Mouse (Mus musculus) intestine, postnatal 0 days (tissue): ENCODE measurements around the gene Ppp1r9b. TPM values are rescaled to one million over a fixed set of nuclear protein-coding genes. Genes with fewer than 3 reads are reported as not detected.

Experiments used
- ATAC-seq: fragments of 200-750 bp; cut with Nextera tagmentation; 2 replicates; pipeline ENCODE4 v1.8.0; 2017; ENCODE audit warnings: mild to moderate bottlenecking, moderate TSS enrichment, moderate library complexity
- H3K27ac ChIP-seq: fragments of 300-500 bp; sonication (generic); 2 replicates; pipeline ENCODE4 v1.5.1; 2014; ENCODE audit warnings: mild to moderate bottlenecking, low read depth, low read length, moderate library complexity
- H3K27me3 ChIP-seq: fragments of 300-500 bp; sonication (generic); replicated peaks from 2 replicates; pipeline ENCODE4 v1.6.1; 2014; ENCODE audit warnings: low read length, mixed read lengths; ENCODE audit not compliant: control insufficient read depth, insufficient read depth
- H3K36me3 ChIP-seq: fragments of 300-500 bp; sonication (generic); 2 replicates; pipeline ENCODE4 v1.6.1; 2014; ENCODE audit warnings: mild to moderate bottlenecking, moderate library complexity; ENCODE audit not compliant: control insufficient read depth, insufficient read depth
- H3K4me1 ChIP-seq: fragments of 300-500 bp; sonication (generic); replicated peaks from 2 replicates; pipeline ENCODE4 v1.6.1; 2014; ENCODE audit warnings: antibody characterized with exemption, low read length, mixed read lengths; ENCODE audit not compliant: control insufficient read depth, insufficient read depth
- H3K4me2 ChIP-seq: fragments of 300-500 bp; sonication (generic); replicated peaks from 2 replicates; pipeline ENCODE4 v1.6.1; 2014; ENCODE audit warnings: low read depth, mild to moderate bottlenecking, moderate library complexity
- H3K4me3 ChIP-seq: fragments of 300-500 bp; sonication (generic); 2 replicates; pipeline ENCODE4 v1.5.1; 2014; ENCODE audit warnings: low read depth, low read length
- H3K9ac ChIP-seq: fragments of 300-500 bp; sonication (generic); 2 replicates; pipeline ENCODE4 v1.6.1; 2014; ENCODE audit warnings: mild to moderate bottlenecking, low read depth, low read length
- H3K9me3 ChIP-seq: fragments of 300-500 bp; sonication (generic); 2 replicates; pipeline ENCODE4 v1.6.1; 2016; ENCODE audit warnings: mixed run types; ENCODE audit not compliant: control insufficient read depth
- CTCF ChIP-seq: sonication (generic); IDR thresholded peaks from 2 replicates; pipeline ENCODE4 v1.5.1; 2016; ENCODE audit warnings: low read depth, mild to moderate bottlenecking, control low read depth, antibody characterized with exemption, moderate library complexity
- WGBS: fragments of 180-500 bp; shearing (Covaris S2); extraction: QIAGEN DNeasy Blood & Tissue Kit; methylation state at CpG from one replicate; pipeline ENCODE4 v1.1.7; 2014; 5-methylcytosine and 5-hydroxymethylcytosine counted together
- polyA plus RNA-seq: library from polyadenylated mRNA; unstranded; fragments of >200 nt; fragmentation: Nextera tagmentation; extraction: Ambion mirVana; gene quantifications from 2 replicates; pipeline ENCODE4 v1.2.1, GENCODE M21; 2015

Ppp1r9b gene
- polyA plus RNA-seq, 1 experiment from 2014 or later, result 6.3 TPM

GRCm38 (mm10) chr11:94945236-94945635 is 45.6 kb upstream of the Ppp1r9b start:
- no peaks in the 10 kb centered on the region for H3K4me1 ChIP-seq
- H3K4me3 ChIP-seq, result no peak overlapping the region
- no peak overlapping the region for H3K9ac ChIP-seq
- peaks cover 7% of the 10 kb centered on the region; the same call in 1 of the 2 replicates for H3K27me3 ChIP-seq
- no peak overlapping the region for H3K27ac ChIP-seq
- no peaks in the 10 kb centered on the region for H3K9me3 ChIP-seq
- no peak for ATAC-seq
- no peak overlapping the region for H3K4me2 ChIP-seq
- peaks cover 34% of the 10 kb centered on the region; the same call in 1 of the 2 replicates for H3K36me3 ChIP-seq
- 82% methylated on average over 12 of the region's 12 CpGs for WGBS
- TF ChIP-seq CTCF, result no peak

GRCm38 (mm10) chr11:94952169-94952568 is 38.7 kb upstream of the Ppp1r9b start:
- H3K4me1 ChIP-seq, result no peaks in the 10 kb centered on the region
- 23% methylated on average over 6 of the region's 6 CpGs for WGBS
- 0 out of 2 replicates have a peak, but pooled peaks cover 5% of the 10 kb centered on the region for H3K27me3 ChIP-seq
- no peaks in the 10 kb centered on the region for H3K9me3 ChIP-seq
- no peak for TF ChIP-seq CTCF
- no peak overlapping the region for H3K4me3 ChIP-seq
- no peak for ATAC-seq
- H3K36me3 ChIP-seq, result peaks cover 29% of the 10 kb centered on the region; the same call in 1 of the 2 replicates
- H3K27ac ChIP-seq, result no peak overlapping the region
- H3K4me2 ChIP-seq, result no peak overlapping the region
- H3K9ac ChIP-seq, result no peak overlapping the region

- peaks cover 10% of the 10 kb centered on the region; the same call in 1 of the 2 replicates for H3K36me3 ChIP-seq
- 78% methylated on average over 9 of the region's 9 CpGs for WGBS
- H3K27me3 ChIP-seq, result 0 out of 2 replicates have a peak, but pooled peaks cover 5% of the 10 kb centered on the region
- H3K9me3 ChIP-seq, result no peaks in the 10 kb centered on the region
- H3K4me2 ChIP-seq, result no peak overlapping the region
- H3K4me3 ChIP-seq, result no peak overlapping the region
- 0 out of 2 replicates have a peak, but pooled peaks cover 3% of the 10 kb centered on the region for H3K4me1 ChIP-seq
- no peak overlapping the region for H3K9ac ChIP-seq
- H3K27ac ChIP-seq, result no peak overlapping the region
- ATAC-seq, result no peak
- TF ChIP-seq CTCF, result no peak
These were observed 35.7 kb upstream of the Ppp1r9b start for GRCm38 (mm10) chr11:94955103-94955502.

- no peak overlapping the region for H3K4me3 ChIP-seq
- H3K9me3 ChIP-seq, result no peaks in the 10 kb centered on the region
- WGBS, result 84% methylated on average over 9 of the region's 9 CpGs
- 0 out of 2 replicates have a peak, but pooled peaks cover 3% of the 10 kb centered on the region for H3K4me1 ChIP-seq
- TF ChIP-seq CTCF, result no peak
- no peaks in the 10 kb centered on the region for H3K27me3 ChIP-seq
- no peaks in the 10 kb centered on the region for H3K36me3 ChIP-seq
- H3K27ac ChIP-seq, result 0 out of 2 replicates have a peak overlapping the region, but pooled peaks have one; percentile 5
- peak; percentile 6; the same call in 1 of the 2 replicates for ATAC-seq
- H3K4me2 ChIP-seq, result no peak overlapping the region
- H3K9ac ChIP-seq, result no peak overlapping the region
These were observed 33.2 kb upstream of the Ppp1r9b start for GRCm38 (mm10) chr11:94957693-94958064.

GRCm38 (mm10) chr11:94958065-94958858 is 32.6 kb upstream of the Ppp1r9b start:
- no peak overlapping the region for H3K4me2 ChIP-seq
- H3K36me3 ChIP-seq, result no peaks in the 10 kb centered on the region
- 0 out of 2 replicates have a peak overlapping the region, but pooled peaks have one; percentile 5 for H3K27ac ChIP-seq
- peak; percentile 69 for ATAC-seq
- no peak overlapping the region for H3K4me3 ChIP-seq
- no peaks in the 10 kb centered on the region for H3K27me3 ChIP-seq
- H3K4me1 ChIP-seq, result 0 out of 2 replicates have a peak, but pooled peaks cover 3% of the 10 kb centered on the region
- no peak for TF ChIP-seq CTCF
- H3K9me3 ChIP-seq, result no peaks in the 10 kb centered on the region
- no peak overlapping the region for H3K9ac ChIP-seq
- WGBS, result 8% methylated on average over 8 of the region's 8 CpGs

- WGBS, result 61% methylated on average over 5 of the region's 5 CpGs
- no peak overlapping the region for H3K4me3 ChIP-seq
- no peak for ATAC-seq
- H3K27me3 ChIP-seq, result no peaks in the 10 kb centered on the region
- no peak overlapping the region for H3K9ac ChIP-seq
- no peak for TF ChIP-seq CTCF
- no peaks in the 10 kb centered on the region for H3K9me3 ChIP-seq
- no peaks in the 10 kb centered on the region for H3K36me3 ChIP-seq
- H3K4me1 ChIP-seq, result 0 out of 2 replicates have a peak, but pooled peaks cover 3% of the 10 kb centered on the region
- H3K4me2 ChIP-seq, result no peak overlapping the region
- no peak overlapping the region for H3K27ac ChIP-seq
These were observed 28.2 kb upstream of the Ppp1r9b start for GRCm38 (mm10) chr11:94962534-94963101.
